Mouse (Mus musculus) heart, adult 9 months (tissue): Measurements from ENCODE around the gene Polr2b.

ENCODE experiments used
- DNase-seq, 2 experiments: peaks; one replicate each; pipeline ENCODE4 v3.0.0; 2022; ENCODE audit warnings: low spot score in 2 of 2

Gene Polr2b

DNA sequence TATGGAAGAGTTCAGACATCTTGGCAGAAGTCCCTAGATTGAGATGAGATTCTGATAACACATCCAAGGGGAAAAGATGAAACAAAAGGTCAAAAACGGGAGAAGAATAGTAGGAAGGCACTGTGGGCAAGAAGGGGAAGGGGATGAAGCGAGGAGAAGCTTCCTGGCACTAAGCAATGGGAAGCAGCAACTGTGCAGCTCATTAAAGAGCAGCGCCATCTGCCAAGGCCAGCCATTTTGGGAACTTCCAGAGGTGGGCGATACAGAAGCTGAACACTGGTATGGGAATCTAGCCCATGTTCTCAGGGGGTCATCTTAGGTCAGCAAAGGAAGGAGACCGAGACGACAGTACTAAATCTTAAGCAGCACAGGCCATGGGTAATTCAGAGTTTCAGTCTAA, 53.7 kb downstream of the Polr2b start:
- peak in 1 of 2 experiments; percentile 52 for DNase-seq

DNA sequence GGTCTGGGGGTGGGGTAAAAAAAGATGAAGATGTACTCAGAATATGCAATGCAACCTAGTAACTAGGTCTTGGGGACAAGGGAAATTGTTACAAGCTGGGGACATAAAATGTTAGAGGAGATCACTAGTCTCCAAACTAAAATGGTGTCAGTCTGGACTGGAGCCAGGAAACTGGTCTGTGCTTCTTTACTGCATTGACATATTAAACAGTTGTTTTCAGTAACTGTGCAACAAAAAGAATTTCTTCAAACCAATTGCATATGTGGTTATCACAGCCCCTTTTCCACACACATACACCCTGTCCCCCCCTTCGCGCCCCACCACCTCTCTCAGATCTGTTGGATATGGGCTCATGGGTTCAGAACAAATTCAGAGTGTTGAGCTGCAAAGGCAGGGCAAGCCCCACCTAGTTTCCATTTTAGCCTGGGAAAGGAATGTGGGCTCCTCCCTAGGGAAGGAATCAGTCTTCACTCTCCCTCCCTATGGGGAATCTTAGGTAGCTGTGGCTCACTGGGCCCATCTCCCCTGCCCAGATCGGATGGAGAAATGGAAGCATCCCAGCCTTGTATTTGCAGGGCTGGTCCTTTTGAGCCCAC, 54.6 kb downstream of the Polr2b start:
- DNase-seq = no peak

DNA sequence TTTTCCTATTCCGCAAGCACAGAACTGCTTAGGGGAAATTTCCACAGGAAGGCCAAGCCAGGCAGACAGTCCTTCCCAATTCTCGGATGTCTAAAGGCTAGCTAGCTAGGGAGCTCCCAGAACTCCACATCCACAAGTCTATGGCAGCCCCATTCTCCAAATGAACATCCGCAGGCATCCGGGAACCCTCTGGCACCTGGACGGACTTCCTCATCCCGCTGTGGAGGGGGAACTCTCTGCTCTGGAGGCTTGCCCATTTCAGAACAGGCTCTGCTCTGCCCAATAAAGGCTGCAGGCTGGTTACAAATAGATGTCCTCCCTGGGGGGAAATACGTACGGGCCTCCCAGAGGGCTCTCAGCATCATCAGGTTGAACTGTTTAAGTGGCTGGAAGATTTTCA, 56.4 kb downstream of the Polr2b start:
- peak in 1 of 2 experiments; percentile 70 for DNase-seq

DNA sequence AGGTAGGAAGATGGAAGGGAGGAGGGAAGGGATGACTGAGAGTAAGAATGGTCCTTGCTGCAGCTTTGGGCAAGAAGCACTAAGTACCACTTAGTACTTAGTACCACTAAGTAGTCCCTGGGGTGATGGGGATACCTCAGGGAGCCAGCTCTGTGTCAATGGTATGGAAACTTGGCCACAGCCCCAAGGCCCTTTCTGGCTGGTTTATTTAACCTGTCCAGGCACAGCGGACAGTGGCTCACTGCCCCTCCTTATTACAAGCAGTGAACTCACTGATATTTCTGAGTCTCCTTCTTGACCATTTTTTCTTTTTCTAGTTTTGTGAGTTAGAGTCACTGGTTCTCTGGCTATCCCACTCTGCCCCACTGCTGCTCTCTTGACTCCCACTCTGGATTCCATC, 57.2 kb downstream of the Polr2b start:
- DNase-seq = no peak

DNA sequence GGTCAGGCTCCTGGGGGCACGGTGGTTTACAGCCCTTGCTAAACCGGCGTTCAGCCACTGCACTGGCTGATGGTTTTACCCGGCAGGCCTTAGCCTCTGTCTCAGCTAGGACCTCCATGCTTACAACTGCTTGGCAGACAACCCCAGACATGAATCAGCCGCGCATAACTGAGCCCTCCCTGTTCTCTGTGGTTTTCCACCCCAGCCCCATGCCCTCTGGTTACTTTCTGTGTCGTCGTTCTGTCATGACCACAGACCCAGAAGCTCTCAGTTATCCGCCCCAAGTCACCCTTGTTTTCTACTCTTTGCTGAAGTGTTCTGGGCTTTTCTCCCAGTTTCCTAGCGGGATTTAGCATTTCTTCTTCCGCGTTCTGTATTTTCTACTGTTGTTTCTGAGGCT, 57.7 kb downstream of the Polr2b start:
- peak in 1 of 2 experiments; percentile 54 for DNase-seq

DNA sequence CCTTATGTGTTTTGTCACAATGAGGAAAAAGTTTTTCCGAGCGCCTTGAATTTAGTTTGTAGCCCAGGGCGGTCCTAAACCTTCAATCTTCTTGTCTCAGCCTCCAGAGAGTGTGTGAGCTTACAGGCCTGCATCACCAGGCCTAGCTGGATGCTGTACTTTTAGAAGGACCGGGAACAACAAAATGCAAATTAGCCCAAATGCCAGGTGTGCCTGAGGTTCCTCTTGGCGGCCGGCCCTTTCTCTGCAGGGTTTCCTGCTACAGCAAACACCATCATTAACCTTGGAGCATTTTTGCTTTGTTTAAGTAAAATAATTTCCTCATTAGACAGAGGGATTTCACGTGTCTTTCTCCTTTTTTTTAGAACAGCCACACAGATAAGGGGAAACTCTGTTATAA, 58.2 kb downstream of the Polr2b start:
- DNase-seq = no peak

DNA sequence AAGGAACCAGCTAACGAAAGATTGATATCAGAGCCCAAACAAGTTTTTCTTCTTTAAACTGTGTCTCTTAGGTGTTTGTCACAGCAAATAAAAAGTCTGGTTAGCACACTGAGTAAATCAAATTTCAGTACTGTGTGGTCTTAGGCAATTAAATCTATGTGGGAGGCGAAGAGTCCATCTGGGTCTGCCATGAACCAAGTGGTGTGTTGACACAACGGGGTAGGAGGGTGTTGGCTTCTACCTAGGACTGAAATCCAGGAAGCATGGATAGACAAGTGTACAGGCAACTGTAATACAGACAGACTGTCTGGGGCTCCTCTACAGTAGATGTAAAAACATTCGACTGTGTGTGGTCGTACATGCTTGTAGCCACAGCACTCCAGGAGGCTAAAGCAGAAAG, 59.4 kb downstream of the Polr2b start:
- DNase-seq = no peak

DNA sequence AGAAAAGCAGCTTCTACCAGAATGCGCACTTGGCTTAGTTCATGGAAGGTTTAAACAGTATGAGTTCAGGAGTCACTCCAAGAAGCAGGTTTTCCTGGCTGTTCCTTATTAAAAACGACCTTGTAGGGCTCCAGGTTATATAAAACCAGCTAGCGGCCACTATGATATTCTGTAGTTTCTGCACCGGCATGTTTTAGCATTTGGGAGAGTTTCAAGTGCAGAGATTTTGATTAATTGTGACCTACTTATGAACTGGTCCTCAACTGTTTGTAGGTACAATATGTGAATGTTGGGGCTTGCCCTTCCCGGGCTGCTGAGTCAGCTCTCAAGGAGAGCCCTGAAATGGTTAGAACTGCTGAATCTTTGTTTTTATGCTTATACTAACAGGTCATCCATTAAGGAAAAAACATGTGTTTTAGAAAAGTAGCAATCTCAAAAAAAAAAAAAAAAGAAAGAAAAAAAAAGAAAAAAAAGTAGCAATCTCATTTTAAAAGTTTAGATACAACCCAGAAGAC, 60.5 kb downstream of the Polr2b start:
- DNase-seq = no peak

DNA sequence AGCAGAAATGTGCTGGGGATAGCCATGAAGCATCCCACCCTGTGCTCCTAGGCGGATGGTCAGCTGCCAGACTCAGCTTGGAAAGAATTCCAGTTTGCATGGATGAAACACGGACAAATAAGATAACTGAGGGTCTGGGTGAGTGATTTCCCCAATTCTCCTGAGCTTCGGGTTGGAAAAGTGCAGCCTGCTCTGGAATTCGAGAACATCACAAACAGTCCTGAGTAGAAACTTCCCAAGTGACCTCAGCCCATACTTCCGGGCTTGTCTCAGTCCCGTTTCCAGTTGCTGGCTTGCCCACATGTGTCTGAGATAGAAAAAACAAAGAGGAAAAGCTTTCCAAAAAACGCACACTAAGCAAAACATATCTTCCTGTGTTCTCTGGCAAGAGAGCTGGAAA, 62.3 kb downstream of the Polr2b start:
- DNase-seq = peak; percentile 79 to 83

DNA sequence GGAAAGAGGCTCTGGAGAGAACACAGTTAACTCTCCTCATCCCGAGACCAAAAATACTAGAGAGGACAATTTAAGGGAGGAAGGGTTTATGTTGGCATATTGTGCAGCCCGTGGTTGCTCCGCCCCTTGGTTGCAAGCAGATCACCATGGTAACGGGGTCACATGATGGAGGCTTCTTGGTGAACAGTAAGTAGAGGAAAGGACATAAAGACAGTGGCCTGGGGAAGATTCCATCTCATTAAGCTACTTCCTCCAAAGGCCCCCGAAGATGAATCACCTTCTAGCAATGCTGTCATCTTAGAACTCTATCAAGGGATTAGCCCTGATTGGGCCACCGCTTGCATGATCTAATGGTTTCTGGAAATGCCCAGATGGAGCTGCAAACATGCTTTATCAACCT, 62.8 kb downstream of the Polr2b start:
- DNase-seq = no peak

DNA sequence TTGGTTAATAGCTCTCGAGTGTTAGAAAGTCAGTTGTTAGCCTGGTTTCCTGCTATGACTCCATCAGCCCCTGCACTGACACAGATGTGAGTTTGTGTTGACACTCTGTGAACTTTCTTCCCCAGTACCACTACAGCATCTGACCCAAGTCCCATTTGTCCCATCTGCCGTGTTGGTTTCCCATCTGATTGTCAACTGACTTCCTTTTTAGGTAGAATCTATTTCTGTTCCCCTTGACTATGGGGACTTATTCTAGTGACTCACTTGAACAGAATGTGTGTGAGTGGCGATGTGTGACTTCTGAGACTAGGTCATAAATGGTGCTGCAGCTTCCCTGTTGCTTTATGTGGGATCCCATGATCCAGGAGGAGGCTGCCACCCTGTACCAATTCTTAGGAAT, 65.0 kb downstream of the Polr2b start:
- DNase-seq = peak in 1 of 2 experiments; percentile 56

DNA sequence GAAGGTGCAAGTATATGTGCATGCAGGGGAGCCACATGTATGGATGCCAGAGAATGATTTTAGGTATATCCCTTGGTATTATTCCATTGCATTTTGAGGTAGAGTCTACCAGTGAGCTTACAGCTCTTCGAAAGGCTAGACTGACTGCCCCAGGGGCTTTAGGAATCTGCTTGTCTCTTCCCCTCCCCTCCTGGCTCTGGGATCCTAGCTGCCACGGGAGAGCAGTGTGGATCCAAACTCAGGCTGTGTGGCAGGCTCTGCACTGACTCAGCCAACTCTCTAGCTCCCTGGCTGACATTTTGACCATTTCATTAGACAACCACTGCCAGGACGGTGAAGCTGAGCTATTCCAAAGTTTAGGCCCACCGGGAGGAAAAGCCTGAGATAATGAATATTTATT, 65.6 kb downstream of the Polr2b start:
- DNase-seq = no peak

DNA sequence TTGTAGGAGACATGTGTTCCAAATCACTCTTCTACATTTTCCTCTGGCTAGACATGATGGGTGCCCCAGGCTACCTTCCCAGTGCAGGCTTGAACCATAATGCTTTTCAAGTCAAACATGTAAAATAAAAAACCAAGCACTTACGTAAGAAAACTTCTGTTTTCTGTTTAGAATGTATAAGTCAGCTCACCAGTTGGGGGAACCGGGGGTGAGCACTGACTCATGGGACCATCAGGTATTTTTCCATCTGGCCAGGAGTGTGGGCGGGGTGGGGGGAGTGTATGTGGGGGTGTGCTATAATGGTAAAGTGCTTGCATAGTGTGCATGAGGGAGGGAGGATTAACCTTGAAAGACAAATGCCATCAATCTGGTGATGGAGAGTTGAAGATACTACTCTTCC, 68.1 kb downstream of the Polr2b start:
- DNase-seq = no peak

DNA sequence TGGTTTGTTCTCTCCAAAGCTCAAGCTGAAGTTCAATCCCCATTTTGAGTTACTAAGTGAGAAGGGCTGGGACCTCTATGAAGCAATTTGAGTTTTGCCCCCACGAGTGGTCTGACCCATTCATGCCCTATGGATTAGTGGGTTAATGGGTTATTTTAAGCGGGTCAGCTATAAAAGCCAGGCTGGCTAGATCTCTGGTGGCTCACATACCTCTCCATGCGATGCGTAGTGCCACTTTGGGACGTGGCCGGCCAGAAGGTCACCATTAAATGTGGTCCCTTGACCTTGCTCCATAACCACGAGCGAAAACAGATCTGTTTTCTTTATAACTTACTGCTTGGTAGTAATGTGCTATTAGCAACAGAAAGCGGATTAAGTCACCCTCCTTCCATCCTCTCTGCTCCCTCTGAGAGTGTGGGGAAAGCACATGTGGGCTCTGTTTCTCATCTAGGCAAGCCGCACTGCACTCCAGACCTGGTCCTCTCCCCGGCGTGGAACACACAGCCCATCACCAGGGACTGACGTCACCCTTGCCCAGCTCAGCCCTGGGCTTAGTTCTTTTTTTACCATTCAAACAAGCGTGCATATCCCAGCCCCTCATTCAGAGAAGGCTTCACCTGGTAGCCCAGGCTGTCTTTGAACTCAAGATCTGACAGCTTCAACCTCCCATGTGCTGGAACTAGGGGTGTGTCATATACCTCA, 69.6 kb downstream of the Polr2b start:
- DNase-seq = no peak

DNA sequence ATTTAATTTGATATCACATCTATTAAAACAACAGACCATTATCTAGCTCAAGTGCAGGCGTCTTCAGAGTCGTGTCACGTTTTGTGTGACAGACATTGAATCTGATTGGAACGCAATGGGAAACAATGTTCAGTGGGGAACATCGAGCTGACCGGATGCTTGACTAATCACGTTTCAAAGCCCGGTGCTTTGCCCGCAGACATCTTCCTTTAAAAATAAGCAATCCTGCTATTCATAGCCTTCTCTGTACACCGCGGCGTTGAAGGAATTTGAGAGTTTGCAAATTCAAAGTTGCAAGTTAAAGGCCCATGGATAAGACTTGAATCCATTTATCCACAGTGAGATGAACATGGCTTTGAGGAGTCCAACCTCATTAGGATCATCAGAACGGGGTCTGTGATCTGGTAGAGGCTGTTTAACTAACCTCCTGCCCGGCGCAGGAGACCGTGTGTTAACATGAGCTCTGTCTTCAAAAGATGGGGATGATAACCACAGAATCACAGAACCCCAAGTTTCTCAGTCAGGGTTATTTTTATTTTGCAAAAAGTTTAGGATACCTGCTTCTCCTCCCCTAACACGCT, 70.5 kb downstream of the Polr2b start:
- no peak for DNase-seq

DNA sequence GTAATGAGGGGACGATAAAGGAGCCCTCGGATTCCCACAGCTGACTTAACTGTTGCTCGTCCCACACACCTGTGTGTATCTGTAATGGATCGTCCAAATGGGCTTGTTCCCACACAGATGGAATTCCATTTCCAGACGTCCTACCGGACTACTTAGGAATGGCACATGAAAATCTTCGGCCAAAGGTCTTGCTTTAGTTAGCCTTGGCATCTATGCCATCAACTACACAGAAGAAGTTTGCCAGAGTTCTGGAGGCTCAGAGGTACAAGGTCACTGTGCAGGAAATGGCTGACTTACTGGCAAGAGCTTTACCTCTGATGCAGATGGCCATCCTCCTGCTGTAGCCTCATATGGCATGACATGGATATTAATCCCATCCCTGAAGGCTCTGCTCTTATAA, 71.3 kb downstream of the Polr2b start:
- DNase-seq = no peak

DNA sequence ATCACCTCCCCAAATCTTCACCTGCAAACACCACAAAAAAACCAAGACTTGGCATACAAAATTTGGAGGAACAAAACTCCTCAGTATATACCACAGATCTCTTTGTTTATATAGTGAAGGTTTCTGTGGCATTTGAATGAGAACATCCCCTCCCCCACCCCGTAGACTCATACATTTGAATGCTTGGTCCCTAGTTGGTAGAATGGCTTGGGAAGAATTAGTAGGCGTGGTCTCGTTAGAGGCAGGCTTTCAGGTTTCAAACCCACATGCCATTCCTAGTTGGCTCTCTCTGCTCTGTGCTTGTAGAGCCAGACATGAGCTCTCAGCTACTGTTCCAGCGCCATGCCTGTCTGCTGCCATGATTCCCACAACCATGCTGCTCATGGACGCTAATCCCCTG, 71.7 kb downstream of the Polr2b start:
- DNase-seq = no peak

DNA sequence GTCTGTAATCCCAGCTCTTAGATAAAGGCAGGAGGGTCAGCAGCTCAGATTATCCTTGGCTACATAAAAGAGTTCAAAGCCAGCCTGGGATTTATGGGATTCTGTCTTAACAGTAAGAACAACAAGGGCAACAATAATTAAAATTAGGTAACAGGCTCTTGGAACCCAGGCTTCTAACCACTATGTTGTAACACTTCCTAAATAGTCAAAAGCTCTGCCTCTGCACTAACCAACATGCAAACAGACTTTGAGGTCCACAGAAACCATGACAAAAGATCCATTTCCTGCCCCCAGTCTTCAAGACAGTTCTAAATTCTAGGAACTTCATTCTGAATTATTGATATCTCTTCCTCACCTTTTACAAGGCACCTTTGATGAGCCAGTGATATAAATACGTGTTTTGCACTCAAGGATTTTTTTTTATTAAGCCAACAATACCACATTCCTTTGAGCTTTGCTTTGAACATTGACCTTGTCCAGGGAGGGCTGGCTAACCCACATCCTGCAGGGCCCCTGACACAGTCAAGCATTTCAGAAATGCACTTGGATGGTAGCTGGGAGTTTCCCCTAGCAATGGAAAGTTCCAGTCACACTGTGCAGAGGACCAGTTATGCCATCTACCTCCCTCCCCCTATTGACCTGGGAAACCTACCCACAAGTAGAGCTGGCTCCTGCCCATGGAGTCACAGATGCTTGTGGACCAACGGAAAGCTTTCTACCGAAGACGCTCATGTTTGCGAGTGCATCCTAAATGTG, 74.0 kb downstream of the Polr2b start:
- no peak for DNase-seq

DNA sequence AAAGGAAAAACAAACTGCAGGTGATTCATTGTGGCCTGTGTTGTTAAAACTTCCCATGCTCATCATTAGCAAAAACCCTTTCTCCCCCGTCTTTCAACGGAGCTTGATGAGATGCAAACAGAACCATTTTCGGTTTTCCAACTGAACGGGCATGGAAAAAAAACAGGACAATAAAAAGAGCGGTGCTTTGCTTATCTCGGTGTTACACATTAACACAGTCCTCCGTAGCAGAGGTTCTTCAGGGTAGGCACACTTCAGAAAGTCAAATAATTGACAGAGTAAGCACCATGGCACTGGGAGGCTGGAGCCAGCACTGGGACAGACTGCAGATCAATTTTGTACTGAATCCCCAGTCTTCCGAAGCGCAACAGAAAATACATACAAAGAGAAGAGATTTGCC, 74.8 kb downstream of the Polr2b start:
- no peak for DNase-seq

DNA sequence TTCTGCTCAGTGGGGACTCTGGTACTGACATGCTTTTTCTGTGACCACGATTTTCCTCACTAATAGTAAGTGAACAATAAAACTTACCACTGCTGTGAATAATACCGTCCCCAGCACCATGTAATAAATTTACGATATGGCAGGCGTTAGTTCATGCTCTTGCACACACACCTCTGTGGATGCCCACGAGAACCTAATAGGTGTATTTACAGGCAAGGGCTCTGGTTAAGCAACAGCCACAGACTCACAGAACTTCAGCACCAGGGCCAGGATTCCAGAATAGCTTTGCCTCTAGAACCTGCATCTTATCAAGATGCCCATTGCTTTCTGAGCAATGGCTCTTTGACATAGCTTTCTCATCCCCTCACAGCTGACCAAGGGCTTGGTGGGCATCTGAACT, 75.3 kb downstream of the Polr2b start:
- DNase-seq = no peak

DNA sequence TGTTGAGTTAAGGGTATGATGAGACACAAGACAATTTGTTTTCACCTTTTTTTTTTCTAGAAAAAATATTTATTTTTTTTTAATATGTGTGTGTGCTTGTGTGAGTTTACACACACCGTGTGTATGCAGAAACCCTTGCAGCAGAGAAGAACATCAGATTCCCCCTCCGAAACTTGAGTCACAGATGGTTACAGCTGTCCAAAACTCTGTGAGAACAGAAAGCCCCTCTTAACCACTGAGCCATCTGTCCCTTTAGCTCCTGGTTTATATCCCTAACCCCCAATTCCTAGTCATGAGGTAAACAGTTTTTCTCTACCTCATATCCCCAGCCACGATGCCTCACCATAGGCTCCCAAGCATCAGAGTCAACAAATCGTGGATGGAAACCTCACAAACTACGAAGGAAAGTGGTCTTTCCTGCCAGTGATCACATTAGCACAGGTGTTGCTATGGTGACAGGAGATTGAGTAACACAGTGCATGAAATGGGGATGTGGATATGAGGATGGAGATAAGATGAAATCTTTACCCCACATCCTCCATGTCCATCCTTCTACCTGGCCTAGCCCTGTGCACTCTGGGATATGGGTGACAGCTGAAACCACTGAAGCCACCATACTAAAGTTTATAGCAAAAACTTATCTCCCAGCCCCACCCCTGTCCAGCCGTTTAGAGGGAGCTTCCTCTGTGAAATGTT, 76.1 kb downstream of the Polr2b start:
- no peak for DNase-seq
